Mouse (Mus musculus): ENCODE measurements at regions not wholly inside any gene's neighbourhood (a gene's known extent, or its start where the extent isn't known, plus 50 kb on each side); places are given as distances from the start of the nearest gene placed in this dataset.

GRCm38 (mm10) chr13:110913687-110914086, 341.1 kb upstream of the Actbl2 start:
- Histone ChIP-seq H3K9ac (ENCODE audit: insufficient read depth, low read depth) (no peak overlapping the region), H3K9me3 (replicated peaks; ENCODE audit: low read length) (no peaks in the 10 kb centered on the region), H3K36me3 (replicated peaks in 1 of 2; ENCODE audit: control insufficient read depth in 1 of 2, insufficient read depth in 1 of 2, low read length in 1 of 2) (no peaks in the 10 kb centered on the region), H3K4me2 (ENCODE audit: insufficient read depth, low read depth, poor library complexity, severe bottlenecking) (no peak overlapping the region), H3K4me3 (replicated peaks in 1 of 3; ENCODE audit: low read depth in 2 of 3, low read length in 2 of 3, poor library complexity in 1 of 3) (no peak overlapping the region), H3K4me1 (ENCODE audit: control insufficient read depth in 1 of 2, insufficient read depth in 2 of 2) (peaks cover 0 to 4% of the 10 kb centered on the region in 2 experiments; a peak in 1 of 4 replicates), H3K27ac (ENCODE audit: insufficient read depth, low read depth) (no peak overlapping the region), H3K79me2 (replicated peaks; ENCODE audit: control insufficient read depth, extremely low read depth, insufficient read depth, poor library complexity, severe bottlenecking) (no peaks in the 10 kb centered on the region), H3K27me3 (replicated peaks) (no peaks in the 10 kb centered on the region)
- DNase-seq (ENCODE audit: extremely low read depth): no peak
- dilution Hi-C loops (cut with MboI; ENCODE audit: extremely low pct_ligation_motif_present, extremely low pct_unique_long_range_greater_than_20kb, low sequenced_read_pairs) (no loop called here), in situ Hi-C loops (cut with MboI; ENCODE audit: low pct_ligation_motif_present, low pct_unique_long_range_greater_than_20kb, low sequenced_read_pairs) (no loop called here)
- no peak for TF ChIP-seq ETS1 (conservative IDR thresholded peaks at IDR 0.05; ENCODE audit: low read depth, low read length)
- no peak for TF ChIP-seq EP300 (IDR thresholded peaks at IDR 0.05; ENCODE audit: low read length)
- TF ChIP-seq MYC (IDR thresholded peaks at IDR 0.05; ENCODE audit: low read depth, low read length): no peak
- TF ChIP-seq ZNF384 (IDR thresholded peaks at IDR 0.05; ENCODE audit: low read depth, low read length): no peak
- no peak for TF ChIP-seq RAD21 (IDR thresholded peaks at IDR 0.05; ENCODE audit: low read depth, low read length)
- no peak for TF ChIP-seq BHLHE40 (IDR thresholded peaks at IDR 0.05; ENCODE audit: low read depth, low read length)

- Histone ChIP-seq H3K9me3 (replicated peaks; ENCODE audit: low read length) (no peaks in the 10 kb centered on the region), H3K79me2 (replicated peaks; ENCODE audit: control insufficient read depth, extremely low read depth, insufficient read depth, poor library complexity, severe bottlenecking) (no peaks in the 10 kb centered on the region), H3K27ac (ENCODE audit: insufficient read depth, low read depth) (no peak overlapping the region), H3K36me3 (replicated peaks in 1 of 2; ENCODE audit: control insufficient read depth in 1 of 2, insufficient read depth in 1 of 2, low read length in 1 of 2) (no peaks in the 10 kb centered on the region), H3K4me2 (ENCODE audit: insufficient read depth, low read depth, poor library complexity, severe bottlenecking) (no peak overlapping the region), H3K9ac (ENCODE audit: insufficient read depth, low read depth) (no peak overlapping the region), H3K27me3 (replicated peaks) (no peaks in the 10 kb centered on the region), H3K4me3 (replicated peaks in 1 of 3; ENCODE audit: low read depth in 2 of 3, low read length in 2 of 3, poor library complexity in 1 of 3) (no peak overlapping the region), H3K4me1 (ENCODE audit: control insufficient read depth in 1 of 2, insufficient read depth in 2 of 2) (peaks cover 0 to 5% of the 10 kb centered on the region in 2 experiments; a peak in 1 of 4 replicates)
- no peak for DNase-seq (ENCODE audit: extremely low read depth)
- in situ Hi-C loops (cut with MboI; ENCODE audit: low pct_ligation_motif_present, low pct_unique_long_range_greater_than_20kb, low sequenced_read_pairs): no loop called here
- dilution Hi-C loops (cut with MboI; ENCODE audit: extremely low pct_ligation_motif_present, extremely low pct_unique_long_range_greater_than_20kb, low sequenced_read_pairs): no loop called here
- TF ChIP-seq GABPA (IDR thresholded peaks at IDR 0.05; ENCODE audit: insufficient replicate concordance, low read depth, low read length) (no peak), JUND (conservative IDR thresholded peaks at IDR 0.05; ENCODE audit: low read depth, low read length) (no peak), ZKSCAN1 (IDR thresholded peaks at IDR 0.05; ENCODE audit: borderline replicate concordance, low read depth, low read length) (no peak), POLR2AphosphoS2 (IDR thresholded peaks at IDR 0.05; ENCODE audit: low read depth, low read length) (no peak), CHD2 (IDR thresholded peaks at IDR 0.05; ENCODE audit: low read length) (no peak), TCF12 (IDR thresholded peaks at IDR 0.05; ENCODE audit: low read depth, low read length) (no peak), ZNF384 (IDR thresholded peaks at IDR 0.05; ENCODE audit: low read depth, low read length) (no peak), HCFC1 (IDR thresholded peaks at IDR 0.05; ENCODE audit: low read depth, low read length) (no peak), JUN (IDR thresholded peaks at IDR 0.05; ENCODE audit: insufficient read depth, low read depth, low read length) (no peak), ETS1 (conservative IDR thresholded peaks at IDR 0.05; ENCODE audit: low read depth, low read length) (no peak), BHLHE40 (IDR thresholded peaks at IDR 0.05; ENCODE audit: low read depth, low read length) (no peak)
Observed at GRCm38 (mm10) chr13:110915161-110915560, 339.7 kb upstream of the Actbl2 start.

All from CH12.LX (cell line).